Mouse (Mus musculus): ENCODE results near the gene Batf3. TPM values are rescaled to one million over a fixed set of nuclear protein-coding genes. Genes with fewer than 3 reads are reported as not detected.
A peak's percentile ranks its signal among the peaks of the same experiment; 100 is the strongest.

The Batf3 gene
- polyA plus RNA-seq, 1 experiment from 2014 or later = 2.6 TPM

- Histone ChIP-seq H3K4me3 (ENCODE audit: low read depth, low read length) (no peak overlapping the region), H3K27me3 (replicated peaks; ENCODE audit: insufficient read depth, low read length) (no peaks in the 10 kb centered on the region)
- TF ChIP-seq CTCF (IDR thresholded peaks at IDR 0.05) (no peak), EP300 (IDR thresholded peaks at IDR 0.05) (no peak)
Measured at GRCm38 (mm10) chr1:191150924-191151605, 53.4 kb downstream of the Batf3 start.

DNA sequence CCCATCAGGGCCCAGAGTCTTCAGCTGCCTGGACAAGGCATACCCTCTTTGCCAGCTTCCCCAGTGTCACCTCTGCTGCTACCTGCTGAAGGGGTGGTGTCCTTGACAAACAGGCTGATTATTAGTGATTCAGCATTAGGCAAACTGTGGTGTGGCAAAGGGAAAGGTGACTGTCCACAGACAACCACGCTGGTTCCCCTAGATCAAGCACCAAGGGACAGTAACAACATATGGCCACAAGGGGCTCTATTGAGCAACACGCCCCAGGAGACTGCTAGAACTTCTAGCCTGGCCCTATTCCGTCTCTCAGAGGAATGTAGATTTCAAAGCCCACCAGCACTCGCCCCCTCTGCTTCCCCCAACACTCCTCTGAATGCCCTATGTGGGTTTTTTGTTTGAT is 55.4 kb downstream of the Batf3 start:
- H3K27ac ChIP-seq (ENCODE audit: low read length) = no peak overlapping the region
- 24% methylated on average over 4 of the region's 4 CpGs for WGBS
- H3K4me2 ChIP-seq (replicated peaks; ENCODE audit: low read depth, low read length) = no peak overlapping the region
- peak; percentile 40; the same call in 1 of the 2 replicates for ATAC-seq
- no peaks in the 10 kb centered on the region for H3K4me1 ChIP-seq (ENCODE audit: insufficient read depth, low read depth, low read length)
- no peaks in the 10 kb centered on the region for H3K36me3 ChIP-seq (ENCODE audit: insufficient read depth, low read length)
- TF ChIP-seq CTCF (IDR thresholded peaks at IDR 0.05) (peak; percentile 86), EP300 (IDR thresholded peaks at IDR 0.05) (no peak)
- H3K9me3 ChIP-seq (ENCODE audit: low read length) = no peaks in the 10 kb centered on the region
- H3K4me3 ChIP-seq (ENCODE audit: low read depth, low read length) = no peak overlapping the region
- peak; percentile 61 for DNase-seq (ENCODE audit: low spot score)
- no peak overlapping the region for H3K9ac ChIP-seq (replicated peaks; ENCODE audit: low read depth)
- H3K27me3 ChIP-seq (replicated peaks; ENCODE audit: insufficient read depth, low read length) = no peaks in the 10 kb centered on the region

More at GRCm38 (mm10) chr1:191150924-191151605, 53.4 kb downstream of the Batf3 start:
- Histone ChIP-seq H3K9ac (replicated peaks; ENCODE audit: low read depth) (no peak overlapping the region), H3K27ac (ENCODE audit: low read length) (no peak overlapping the region), H3K4me1 (ENCODE audit: insufficient read depth, low read depth, low read length) (no peaks in the 10 kb centered on the region), H3K4me2 (replicated peaks; ENCODE audit: low read depth, low read length) (no peak overlapping the region), H3K36me3 (ENCODE audit: insufficient read depth, low read length) (no peaks in the 10 kb centered on the region), H3K9me3 (ENCODE audit: low read length) (no peaks in the 10 kb centered on the region)
- DNase-seq (ENCODE audit: low spot score) (peak; percentile 71), ATAC-seq (no peak)
- 57% methylated on average over 8 of the region's 8 CpGs for WGBS

DNA sequence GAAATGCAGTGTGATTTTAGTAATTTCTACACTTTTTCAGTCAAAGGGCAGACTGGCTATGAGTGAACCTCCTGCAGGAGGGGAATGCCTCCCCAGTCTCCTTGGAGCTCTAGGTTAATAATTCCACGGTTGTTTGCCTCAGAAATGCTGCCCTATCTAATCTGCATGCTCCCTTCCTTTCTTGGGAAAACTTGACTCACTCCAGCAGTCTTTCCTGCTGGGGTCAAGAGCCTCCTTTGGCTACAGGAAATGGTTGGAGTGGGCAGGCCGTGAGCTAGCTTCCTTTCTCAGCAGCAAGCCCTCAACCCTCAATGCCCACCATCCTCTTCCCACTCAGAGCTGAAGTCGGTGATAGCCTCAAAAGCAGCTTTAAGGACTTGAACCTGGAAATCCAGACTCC is 56.7 kb downstream of the Batf3 start:
- Histone ChIP-seq H3K36me3 (ENCODE audit: insufficient read depth, low read length) (no peaks in the 10 kb centered on the region), H3K4me3 (ENCODE audit: low read depth, low read length) (no peak overlapping the region), H3K9ac (replicated peaks; ENCODE audit: low read depth) (no peak overlapping the region), H3K27ac (ENCODE audit: low read length) (no peak overlapping the region), H3K4me1 (ENCODE audit: insufficient read depth, low read depth, low read length) (no peaks in the 10 kb centered on the region), H3K4me2 (replicated peaks; ENCODE audit: low read depth, low read length) (no peak overlapping the region), H3K9me3 (ENCODE audit: low read length) (no peaks in the 10 kb centered on the region), H3K27me3 (replicated peaks; ENCODE audit: insufficient read depth, low read length) (no peaks in the 10 kb centered on the region)
- WGBS = 22% methylated on average over 3 of the region's 3 CpGs
- ATAC-seq (no peak; the same call in 1 of the 2 replicates), DNase-seq (ENCODE audit: low spot score) (peak; percentile 33)
- no peak for TF ChIP-seq EP300 (IDR thresholded peaks at IDR 0.05)
- TF ChIP-seq CTCF (IDR thresholded peaks at IDR 0.05) = no peak

Other genes starting within 250 kb of the Batf3 start
- 8.5 and 9.7 TPM in 2 replicates for gene Rps6kc1, start 186.1 kb upstream of the Batf3 start, polyA plus RNA-seq (2015; fragmentation: Nextera tagmentation; extraction: Ambion mirVana)
- 37.7 and 40.4 TPM in 2 replicates for gene Angel2, start 172.7 kb upstream of the Batf3 start, polyA plus RNA-seq (2015; fragmentation: Nextera tagmentation; extraction: Ambion mirVana)
- 4.2 and 4.3 TPM in 2 replicates for gene Vash2, start 118.6 kb upstream of the Batf3 start, polyA plus RNA-seq (2015; fragmentation: Nextera tagmentation; extraction: Ambion mirVana)
- 7.8 and 7.9 TPM in 2 replicates for gene Flvcr1, start 71.7 kb upstream of the Batf3 start, polyA plus RNA-seq (2015; fragmentation: Nextera tagmentation; extraction: Ambion mirVana)
- not detected in 2 replicates for gene Spata45, start 61.2 kb upstream of the Batf3 start, polyA plus RNA-seq (2015; fragmentation: Nextera tagmentation; extraction: Ambion mirVana)
- gene Tatdn3, start 34.9 kb upstream of the Batf3 start, polyA plus RNA-seq (2015; fragmentation: Nextera tagmentation; extraction: Ambion mirVana) = 10.5 and 11.9 TPM in 2 replicates
- gene Nsl1, start 34.8 kb upstream of the Batf3 start, polyA plus RNA-seq (2015; fragmentation: Nextera tagmentation; extraction: Ambion mirVana) = 1.5 and 1.8 TPM in 2 replicates
- gene Fam71a, start 67.0 kb downstream of the Batf3 start, polyA plus RNA-seq (2015; fragmentation: Nextera tagmentation; extraction: Ambion mirVana) = not detected in 2 replicates
- gene Atf3, start 120.2 kb downstream of the Batf3 start, polyA plus RNA-seq (2015; fragmentation: Nextera tagmentation; extraction: Ambion mirVana) = 8.2 and 8.3 TPM in 2 replicates
- gene Nenf, start 220.3 kb downstream of the Batf3 start, polyA plus RNA-seq (2015; fragmentation: Nextera tagmentation; extraction: Ambion mirVana) = 149 and 177 TPM in 2 replicates
- gene Tmem206, start 228.1 kb downstream of the Batf3 start, polyA plus RNA-seq (2015; fragmentation: Nextera tagmentation; extraction: Ambion mirVana) = 13.1 and 14.7 TPM in 2 replicates